Mouse (Mus musculus) layer of hippocampus, adult 9-10 months (tissue): ENCODE measurements around the gene Apba2.

Source experiments
- DNase-seq: peaks from one replicate; pipeline ENCODE4 v3.0.0; 2022; ENCODE audit warnings: low spot score

Gene Apba2

DNA sequence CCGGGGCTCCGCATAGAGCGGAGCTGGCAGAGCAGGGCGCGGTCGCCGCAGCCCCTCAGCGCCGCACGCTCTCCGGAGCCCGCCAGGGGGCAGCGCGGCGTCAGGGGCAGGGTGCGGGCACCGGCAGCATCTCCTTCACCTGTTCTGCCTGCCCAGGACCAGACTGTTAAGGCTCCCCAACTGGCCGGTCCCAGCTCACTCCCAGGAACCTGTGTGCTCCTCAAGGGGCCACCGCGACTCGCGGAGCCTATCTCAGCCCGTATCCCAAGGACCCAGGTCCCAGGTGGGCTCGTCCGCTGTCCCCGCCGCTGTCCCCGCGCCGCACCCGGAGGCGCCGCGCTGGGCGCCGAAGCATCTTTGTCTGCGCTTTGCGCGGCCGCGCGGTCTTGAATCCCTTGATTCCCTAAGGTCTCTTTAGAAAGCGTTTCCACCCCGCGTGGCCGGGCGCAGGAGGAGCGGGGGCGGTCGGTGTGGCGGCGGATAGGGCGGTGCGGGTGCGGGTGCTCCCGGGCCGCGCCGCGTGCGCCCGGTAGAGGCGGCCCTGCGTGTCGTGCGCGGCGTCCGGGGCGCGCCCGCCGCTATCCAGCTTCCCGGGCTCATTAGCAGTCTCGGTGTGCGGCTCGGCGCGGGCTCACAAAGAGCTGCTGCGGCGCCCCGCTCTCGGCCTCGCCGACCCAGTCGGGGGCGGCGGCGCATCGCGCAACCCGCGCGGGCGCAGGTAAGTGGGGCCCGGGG is at the start of gene Apba2:
TSS of gene Apba2 (plus strand) at position 171 of the 735 bp plus-strand sequence.
- DNase-seq, result no peak

DNA sequence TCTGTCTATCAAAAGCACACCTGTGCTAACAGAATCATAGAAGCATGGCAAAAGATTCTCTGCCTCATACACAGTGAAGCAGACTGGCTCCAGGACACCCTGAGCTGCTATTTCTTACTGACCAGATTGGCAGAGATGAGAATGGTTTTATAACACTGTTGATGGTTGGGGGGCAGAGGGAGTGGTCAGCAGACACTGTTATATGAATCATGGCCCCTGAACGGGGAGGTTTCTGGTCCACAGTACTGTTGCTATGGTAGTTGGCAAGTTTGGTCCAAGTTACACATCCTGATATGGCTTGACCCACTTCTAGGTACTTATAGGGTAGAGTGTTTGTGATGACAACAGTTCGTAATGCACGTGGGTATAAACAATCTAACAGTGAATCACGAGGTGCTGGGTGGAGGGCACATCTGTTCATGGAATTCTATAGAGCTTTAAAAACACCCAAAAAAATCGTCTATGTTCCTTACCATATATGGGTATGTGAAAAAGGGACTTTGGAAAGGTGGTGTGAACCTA is 49.6 kb upstream of the Apba2 start:
- no peak for DNase-seq

DNA sequence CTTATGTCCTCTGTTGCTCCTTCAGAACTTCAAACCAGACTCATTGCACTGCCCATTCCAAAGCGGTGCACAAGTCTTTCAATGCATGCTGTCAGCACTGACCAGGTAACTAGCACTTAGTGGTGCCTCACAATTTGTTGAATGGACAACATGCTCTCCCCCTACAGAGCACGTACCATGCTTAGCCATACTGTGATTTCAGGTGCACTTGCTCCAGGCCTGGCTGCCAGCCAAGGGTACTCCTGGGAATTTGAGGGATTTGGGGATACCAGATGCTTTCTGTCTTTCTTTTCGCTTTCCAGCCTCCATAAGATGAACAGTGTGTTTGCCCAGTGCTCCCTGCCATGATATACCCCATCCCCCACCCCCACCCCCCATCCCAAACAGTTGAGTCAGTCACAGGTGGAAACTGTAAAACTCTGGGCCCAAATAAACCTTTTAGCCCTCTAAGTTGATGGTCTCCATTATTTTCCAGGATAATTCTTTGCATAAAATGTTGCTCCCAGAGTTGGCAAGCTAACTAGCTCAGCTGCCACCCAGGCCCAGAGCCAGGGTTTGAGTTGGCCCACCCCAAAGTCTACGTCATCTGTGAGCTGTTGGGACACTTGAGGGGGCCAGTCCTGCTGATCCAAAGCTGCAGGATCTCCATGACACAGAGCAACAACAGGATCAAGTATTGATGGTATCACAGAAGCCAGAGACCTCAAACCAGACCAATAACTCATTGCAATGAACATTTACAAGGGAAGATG is 48.9 kb upstream of the Apba2 start:
- no peak for DNase-seq

- DNase-seq, result no peak
Observed at GRCm38 (mm10) chr7:64456176-64456575, 45.3 kb upstream of the Apba2 start.

- DNase-seq, result no peak
Observed at GRCm38 (mm10) chr7:64456676-64457075, 44.8 kb upstream of the Apba2 start.

GRCm38 (mm10) chr7:64457811-64458210 is 43.7 kb upstream of the Apba2 start:
- DNase-seq, result no peak

GRCm38 (mm10) chr7:64497438-64497837 is 4.1 kb upstream of the Apba2 start:
- no peak for DNase-seq

DNA sequence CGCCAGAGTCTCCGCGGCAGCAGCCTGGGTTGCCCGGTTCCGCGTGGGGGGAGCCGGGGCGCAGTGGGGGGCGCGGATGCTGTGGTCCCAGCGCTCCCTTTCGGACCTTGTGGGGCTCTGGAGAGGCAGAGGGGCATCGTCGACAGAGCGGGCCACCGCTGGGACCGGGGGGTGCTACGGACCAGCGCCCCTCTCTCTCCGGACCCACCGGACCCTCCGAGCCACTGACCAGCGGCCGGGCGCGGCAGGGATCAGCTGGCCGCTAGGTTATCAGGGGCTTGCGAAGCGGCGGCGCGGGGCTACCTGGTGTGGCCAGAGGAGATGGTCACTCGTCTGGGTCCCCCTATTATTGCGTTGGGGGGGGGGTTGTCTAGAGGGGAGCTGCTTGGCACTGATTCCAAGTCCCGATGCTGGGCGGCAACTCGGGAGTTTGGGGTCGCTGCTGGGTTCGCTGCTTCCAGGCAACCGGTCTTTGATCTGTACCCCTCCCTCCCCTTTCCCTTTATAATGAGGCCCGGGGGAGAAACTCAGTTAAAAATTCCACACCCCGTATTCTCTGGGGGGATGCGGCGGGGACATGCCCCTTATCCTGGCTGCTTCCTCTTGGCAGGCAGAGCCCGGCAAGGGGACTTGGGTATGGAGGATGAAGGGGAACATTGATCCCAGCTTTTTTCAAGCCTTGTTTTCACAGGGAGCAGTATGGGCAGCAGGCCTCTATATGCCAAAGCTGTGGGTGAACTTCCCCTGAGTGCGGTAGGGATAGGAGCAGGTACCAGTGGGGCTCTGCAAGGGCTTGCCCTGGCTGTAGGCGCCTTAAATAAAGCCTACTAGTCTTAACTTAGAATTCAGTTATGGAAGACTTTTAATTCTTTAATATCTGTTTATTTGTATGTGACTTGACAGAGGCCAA is 1.0 kb downstream of the Apba2 start:
- no peak for DNase-seq

- DNase-seq, result no peak
Observed at GRCm38 (mm10) chr7:64503641-64504040, 2.1 kb downstream of the Apba2 start.

DNA sequence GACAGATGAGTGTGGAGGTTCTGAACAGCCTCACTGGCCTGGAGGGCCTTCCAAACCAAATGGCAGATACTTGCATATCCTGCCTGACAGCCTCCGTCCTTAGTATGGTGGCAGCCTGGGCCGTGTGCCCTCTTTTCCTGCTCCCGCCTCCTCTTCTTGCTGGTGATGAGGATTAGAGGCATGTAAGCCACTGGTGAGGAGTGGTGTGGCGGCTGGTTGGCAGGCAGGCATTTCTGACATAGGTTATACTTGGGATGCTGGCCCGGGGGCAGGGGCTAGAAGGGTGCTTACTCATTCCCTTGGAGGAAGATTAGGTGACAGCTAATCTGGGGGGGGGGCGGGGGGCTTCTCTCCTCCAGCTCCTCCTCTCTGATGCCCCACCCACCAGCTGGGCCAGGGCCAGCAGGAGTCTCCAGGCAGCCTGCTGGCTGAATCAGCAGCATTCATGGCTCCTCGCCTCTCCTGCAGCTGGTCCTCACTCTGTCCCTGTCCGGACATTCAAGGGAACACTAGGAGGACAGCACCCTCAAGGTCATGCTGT is 3.3 kb downstream of the Apba2 start:
- DNase-seq, result no peak

- DNase-seq, result no peak
Observed at GRCm38 (mm10) chr7:64505571-64505970, 4.1 kb downstream of the Apba2 start.

GRCm38 (mm10) chr7:64508826-64509225 is 7.3 kb downstream of the Apba2 start:
- no peak for DNase-seq

DNA sequence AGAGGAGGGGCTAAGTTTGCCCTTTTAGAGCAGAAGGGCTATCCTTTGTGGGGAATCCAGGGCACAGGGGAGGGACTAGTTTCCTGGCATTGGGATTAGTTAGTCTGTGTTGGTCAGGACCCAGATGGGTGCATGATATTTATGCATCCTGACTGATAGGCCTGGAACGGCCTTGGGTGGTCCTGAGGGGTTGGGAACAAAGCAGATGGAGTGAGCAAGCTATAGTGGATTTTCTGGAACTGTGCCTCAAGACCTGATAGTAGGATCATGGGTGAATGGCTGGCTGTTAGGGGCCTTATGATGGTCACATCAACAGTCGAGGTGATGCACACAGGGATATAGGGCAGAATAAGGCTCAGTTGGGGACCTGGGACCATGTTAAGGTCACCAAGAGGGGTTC is 8.4 kb downstream of the Apba2 start:
- DNase-seq, result no peak

- DNase-seq, result no peak
Observed at GRCm38 (mm10) chr7:64510526-64511210, 9.2 kb downstream of the Apba2 start.

GRCm38 (mm10) chr7:64513621-64514020 is 12.1 kb downstream of the Apba2 start:
- no peak for DNase-seq

GRCm38 (mm10) chr7:64515280-64515679 is 13.8 kb downstream of the Apba2 start:
- DNase-seq, result no peak

DNA sequence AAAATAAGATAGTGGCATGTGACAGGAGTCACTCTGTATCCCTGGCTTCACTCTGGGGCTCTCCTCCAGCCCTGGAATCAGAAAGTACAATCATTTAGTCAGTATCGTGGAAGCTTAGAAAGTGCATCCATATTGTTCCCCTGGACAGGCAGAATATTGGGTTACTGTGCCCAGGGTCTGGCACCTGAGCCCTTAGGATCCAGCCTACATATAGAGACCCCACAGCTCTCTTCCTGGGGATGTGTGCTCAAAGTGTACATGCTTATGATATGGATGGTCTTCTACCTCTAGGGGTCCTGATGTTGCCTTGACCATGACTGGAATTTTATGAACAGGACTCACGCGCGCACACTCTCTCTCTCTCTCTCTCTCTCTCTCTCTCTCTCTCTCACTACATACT is 14.4 kb downstream of the Apba2 start:
- DNase-seq, result no peak

DNA sequence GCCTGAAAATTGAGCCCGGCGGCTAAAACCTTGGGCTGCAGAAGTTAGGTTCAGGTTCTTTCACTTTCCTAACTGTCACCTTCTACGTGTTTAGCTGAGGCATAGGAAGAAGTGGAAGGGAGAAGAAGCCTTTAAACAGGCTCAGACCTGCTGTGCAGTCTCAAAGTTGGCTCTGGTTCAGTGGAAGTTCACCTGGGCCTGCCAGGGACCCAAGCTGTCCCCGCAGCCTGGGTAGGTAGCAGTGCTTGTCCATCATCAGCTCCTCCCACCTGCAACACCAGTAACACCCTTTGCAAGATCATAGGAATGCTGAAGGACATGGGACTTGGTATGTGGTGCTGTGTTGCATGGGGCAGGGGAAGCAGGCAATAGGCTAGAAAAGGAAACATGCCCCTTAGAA is 17.6 kb downstream of the Apba2 start:
- no peak for DNase-seq

DNA sequence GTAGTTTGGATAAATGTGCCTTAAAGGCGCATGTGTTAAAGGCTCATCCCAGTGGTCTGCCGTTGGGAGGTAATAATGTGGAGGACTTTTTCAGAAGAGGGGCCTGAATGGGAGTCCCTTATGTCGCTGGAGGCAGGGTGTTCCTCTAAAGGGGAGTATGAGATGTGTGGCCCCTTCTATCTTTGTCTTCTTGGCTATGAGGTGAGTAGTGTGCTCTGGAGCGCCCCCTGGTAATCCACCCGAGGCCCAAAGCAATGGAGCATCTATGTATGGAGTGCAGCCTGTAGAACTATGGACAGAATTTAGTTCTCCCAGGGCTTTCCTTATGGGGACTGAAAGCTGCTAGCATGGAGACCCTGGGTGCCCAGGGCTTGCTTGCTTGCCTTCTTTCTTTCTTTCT is 18.0 kb downstream of the Apba2 start:
- no peak for DNase-seq

DNA sequence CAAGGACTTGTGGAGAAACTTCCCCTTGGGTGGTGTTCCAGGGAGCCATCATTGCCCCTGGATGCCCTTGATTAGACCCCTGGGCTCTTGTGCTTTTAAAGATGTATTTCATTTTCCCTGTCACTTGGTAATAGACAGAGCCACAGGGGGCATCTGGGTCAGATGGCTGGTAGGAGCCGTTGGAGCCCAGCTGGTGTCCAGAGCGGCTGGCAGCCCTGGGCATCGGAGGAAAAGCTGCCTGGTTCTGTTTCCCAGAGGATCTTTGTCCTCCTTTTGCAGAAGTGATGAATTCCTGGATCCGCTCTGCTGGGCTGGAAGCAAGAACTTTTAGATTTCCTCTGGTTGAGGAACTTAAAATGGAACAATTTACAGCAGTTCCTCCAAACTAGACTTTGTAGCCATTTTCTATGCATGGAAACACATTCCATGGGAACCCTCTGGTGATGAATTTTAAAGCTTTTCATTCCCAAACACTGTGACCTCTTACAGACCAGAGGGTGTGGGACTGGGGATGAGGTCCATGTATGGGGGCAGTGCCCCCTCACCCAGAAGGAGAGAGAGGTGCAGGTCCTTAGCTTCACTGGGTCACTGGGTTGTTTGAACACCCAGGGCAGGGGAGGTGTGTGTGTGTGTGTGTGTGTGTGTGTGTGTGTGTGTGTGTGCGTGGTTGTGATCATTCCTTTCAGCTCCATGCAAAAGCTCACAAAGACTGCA is 20.3 kb downstream of the Apba2 start:
- DNase-seq, result no peak

DNA sequence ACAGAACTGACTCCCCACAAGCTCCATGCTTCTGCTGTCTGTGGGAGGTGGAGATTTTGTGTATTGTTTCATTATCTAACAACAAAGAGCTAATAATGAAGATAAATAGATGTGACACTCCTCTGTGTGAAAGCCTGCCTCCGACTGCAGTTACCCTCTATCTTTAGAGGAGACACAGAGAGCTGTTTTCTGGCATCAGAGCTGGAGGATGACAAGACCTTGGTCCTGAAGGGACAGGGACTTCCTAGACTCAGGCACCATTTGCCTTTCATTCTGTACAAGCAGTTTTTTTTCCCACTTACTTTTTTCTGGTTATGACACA is 20.9 kb downstream of the Apba2 start:
- DNase-seq, result no peak
